Mouse (Mus musculus): ENCODE measurements around the gene Fam102b.

GRCm38 (mm10) chr3:108940996-108941395 is 86.4 kb downstream of the Fam102b start:
- TF ChIP-seq MAFK (IDR thresholded peaks at IDR 0.05; ENCODE audit: insufficient read depth, low read depth, low read length) (no peak), ZNF384 (IDR thresholded peaks at IDR 0.05; ENCODE audit: low read depth, low read length) (no peak)

All from ES-E14 (cell line).